Mouse (Mus musculus) E14TG2a.4 (cell line): Measurements from ENCODE around the gene Ptch1.

Experiments used
- CTCF ChIP-seq: conservative IDR thresholded peaks from 2 replicates; pipeline ENCODE4 v1.5.1; 2014; ENCODE audit warnings: low read length
- POU5F1 ChIP-seq: IDR thresholded peaks from 2 replicates; pipeline ENCODE4 v1.6.1; 2014; ENCODE audit warnings: low read length, borderline replicate concordance

DNA sequence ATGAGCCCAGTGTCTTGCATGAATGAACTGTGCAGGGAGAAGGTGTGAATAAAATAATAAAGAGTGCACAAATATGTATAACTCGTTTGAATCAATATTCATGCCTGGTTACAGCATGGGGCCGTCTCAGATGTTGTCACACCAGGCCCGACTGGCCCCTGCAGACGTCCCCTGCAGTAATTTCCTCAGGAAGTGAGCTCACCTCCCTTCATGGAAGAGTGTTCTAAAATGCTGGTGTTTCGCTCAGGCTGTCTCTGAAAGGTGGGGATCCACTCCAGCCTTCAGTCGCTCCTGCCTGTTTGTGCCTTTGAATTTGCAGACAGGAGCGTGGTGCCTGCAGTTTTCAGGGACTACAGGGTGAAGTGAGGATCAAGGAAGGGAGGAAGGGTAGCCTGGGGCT is 22.5 kb upstream of the Ptch1 start:
- no peak for TF ChIP-seq CTCF
- no peak for TF ChIP-seq POU5F1
